Mouse (Mus musculus) kidney, embryonic 16.5 days (tissue): ENCODE measurements around the gene D5Ertd579e. TPM values are rescaled to one million over a fixed set of nuclear protein-coding genes. Genes with fewer than 3 reads are reported as not detected.

Experiments
- ATAC-seq: fragments of 200-750 bp; cut with Nextera tagmentation; 2 replicates; pipeline ENCODE4 v1.8.0; 2017; ENCODE audit warnings: moderate TSS enrichment; ENCODE audit not compliant: low FRiP score, low TSS enrichment
- H3K27ac ChIP-seq: fragments of 300-500 bp; sonication (generic); 2 replicates; pipeline ENCODE4 v1.5.1; 2014; ENCODE audit warnings: low read length
- H3K27me3 ChIP-seq: fragments of 300-500 bp; sonication (generic); 2 replicates; pipeline ENCODE4 v1.6.1; 2014; ENCODE audit warnings: low read length, control low read depth, mixed read lengths; ENCODE audit not compliant: insufficient read depth
- H3K36me3 ChIP-seq: fragments of 300-500 bp; sonication (generic); 2 replicates; pipeline ENCODE4 v1.6.1; 2014; ENCODE audit warnings: low read length, control low read depth, mixed read lengths; ENCODE audit not compliant: insufficient read depth
- H3K4me1 ChIP-seq: fragments of 300-500 bp; sonication (generic); 2 replicates; pipeline ENCODE4 v1.6.1; 2014; ENCODE audit warnings: low read length, control low read depth, mixed read lengths; ENCODE audit not compliant: insufficient read depth
- H3K4me2 ChIP-seq: fragments of 300-500 bp; sonication (generic); replicated peaks from 2 replicates; pipeline ENCODE4 v1.6.1; 2014; ENCODE audit warnings: low read depth, low read length
- H3K4me3 ChIP-seq: fragments of 300-500 bp; sonication (generic); 2 replicates; pipeline ENCODE4 v1.5.1; 2014; ENCODE audit warnings: mild to moderate bottlenecking, low read length
- H3K9ac ChIP-seq: fragments of 300-500 bp; sonication (generic); replicated peaks from 2 replicates; pipeline ENCODE4 v1.6.1; 2014; ENCODE audit warnings: low read length
- H3K9me3 ChIP-seq: fragments of 300-500 bp; sonication (generic); 2 replicates; pipeline ENCODE4 v1.6.1; 2016; ENCODE audit warnings: low read length, control low read depth
- WGBS: fragments of 180-500 bp; shearing (Covaris S2); extraction: QIAGEN DNeasy Blood & Tissue Kit; methylation state at CpG from one replicate; pipeline ENCODE4 v1.1.7; 2014; 5-methylcytosine and 5-hydroxymethylcytosine counted together
- polyA plus RNA-seq: library from polyadenylated mRNA; unstranded; fragments of >200 nt; fragmentation: Nextera tagmentation; extraction: Ambion mirVana; gene quantifications from 2 replicates; pipeline ENCODE4 v1.2.1, GENCODE M21; 2015

The D5Ertd579e gene
- polyA plus RNA-seq, 1 experiment from 2014 or later, result 18.4 TPM

DNA sequence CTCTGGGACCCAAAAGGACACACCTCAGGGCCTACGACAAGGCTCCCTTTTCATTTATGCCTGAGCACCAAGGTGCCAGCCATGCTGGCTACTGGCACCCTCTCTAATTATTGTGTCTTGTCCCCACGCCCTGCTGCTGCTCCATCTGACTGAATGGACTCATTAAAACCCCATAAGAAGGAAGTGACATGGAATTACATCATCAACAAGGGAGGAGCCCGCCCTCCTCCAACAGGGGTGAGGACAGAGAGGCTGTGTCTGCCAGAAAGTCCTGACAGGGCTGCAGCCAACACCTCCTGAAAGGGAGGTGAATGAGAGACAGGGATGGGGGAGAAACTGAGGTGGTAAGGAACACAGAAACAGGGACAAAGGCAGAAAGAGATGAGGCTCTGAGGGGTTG lies 34.9 kb upstream of the D5Ertd579e start:
- no peak overlapping the region for H3K4me2 ChIP-seq
- H3K9ac ChIP-seq, result no peak overlapping the region
- H3K4me3 ChIP-seq, result no peak overlapping the region
- H3K9me3 ChIP-seq, result no peaks in the 10 kb centered on the region
- H3K27me3 ChIP-seq, result no peaks in the 10 kb centered on the region
- 84% methylated on average over 3 of the region's 3 CpGs for WGBS
- no peak for ATAC-seq
- H3K27ac ChIP-seq, result no peak overlapping the region
- no peaks in the 10 kb centered on the region for H3K36me3 ChIP-seq
- H3K4me1 ChIP-seq, result peaks cover 8% of the 10 kb centered on the region

DNA sequence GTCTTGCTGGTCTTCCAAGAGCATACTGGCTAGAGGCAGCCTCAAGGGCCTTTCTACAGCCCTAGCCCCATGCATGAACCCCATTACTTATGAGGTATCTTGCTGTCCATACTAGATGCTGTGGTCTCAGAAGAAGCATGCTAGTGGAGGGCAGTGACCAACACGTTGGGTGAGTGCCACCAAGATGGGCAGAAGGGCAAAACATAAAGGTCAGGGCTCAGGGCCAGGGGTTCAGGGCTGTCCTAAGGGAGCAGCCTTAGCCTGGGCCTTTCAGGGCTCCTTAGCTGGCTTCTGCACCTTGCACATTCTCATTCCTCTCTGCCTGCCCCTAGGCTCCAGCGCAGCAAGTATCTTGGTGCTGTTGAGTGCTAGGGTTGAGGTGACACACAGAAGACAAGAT lies 34.1 kb upstream of the D5Ertd579e start:
- H3K9ac ChIP-seq, result no peak overlapping the region
- H3K27me3 ChIP-seq, result no peaks in the 10 kb centered on the region
- peaks cover 8% of the 10 kb centered on the region for H3K4me1 ChIP-seq
- no peak overlapping the region for H3K27ac ChIP-seq
- WGBS, result 92% methylated on average over 2 of the region's 2 CpGs
- no peaks in the 10 kb centered on the region for H3K9me3 ChIP-seq
- no peaks in the 10 kb centered on the region for H3K36me3 ChIP-seq
- no peak overlapping the region for H3K4me3 ChIP-seq
- ATAC-seq, result no peak
- H3K4me2 ChIP-seq, result no peak overlapping the region

- H3K9me3 ChIP-seq, result no peaks in the 10 kb centered on the region
- no peak overlapping the region for H3K4me3 ChIP-seq
- no peaks in the 10 kb centered on the region for H3K36me3 ChIP-seq
- no peaks in the 10 kb centered on the region for H3K27me3 ChIP-seq
- H3K9ac ChIP-seq, result no peak overlapping the region
- no peak overlapping the region for H3K27ac ChIP-seq
- ATAC-seq, result no peak
- H3K4me2 ChIP-seq, result no peak overlapping the region
- peaks cover 8% of the 10 kb centered on the region for H3K4me1 ChIP-seq
- 70% methylated on average over 4 of the region's 4 CpGs for WGBS
Measured at GRCm38 (mm10) chr5:36729086-36729473, 33.3 kb upstream of the D5Ertd579e start.

DNA sequence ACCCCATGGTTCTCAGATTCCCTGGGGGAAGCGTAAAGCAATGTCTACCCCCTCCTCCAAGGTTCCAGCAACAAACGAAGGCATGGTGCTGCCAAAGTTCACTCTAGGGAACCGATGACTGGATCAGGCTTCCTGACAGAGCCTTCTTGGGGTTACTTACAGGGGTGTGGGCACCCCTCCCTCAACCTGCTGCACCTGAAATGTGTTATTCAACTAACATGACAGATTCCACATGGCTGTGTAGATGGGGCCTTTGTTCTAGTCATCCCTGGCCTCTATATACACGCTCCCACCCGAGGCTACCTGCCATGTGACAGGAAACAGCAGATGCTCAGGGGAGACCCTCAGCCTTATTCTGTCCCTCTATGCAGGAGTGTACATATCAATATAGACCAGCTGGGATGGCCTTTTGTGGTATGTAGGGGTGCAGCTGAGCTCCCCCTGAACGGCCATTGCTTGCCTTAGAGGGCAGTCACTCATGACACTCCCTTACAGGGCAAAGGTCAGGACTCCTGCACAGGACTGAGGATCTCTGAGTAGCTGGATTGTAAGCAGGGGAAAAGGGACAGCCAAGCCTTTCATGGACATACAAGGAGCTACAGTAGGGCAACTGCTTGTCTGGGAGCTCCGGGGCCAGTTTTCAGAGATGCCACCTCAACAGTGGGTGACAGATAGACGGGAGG lies 32.7 kb upstream of the D5Ertd579e start:
- 66% methylated on average over 8 of the region's 8 CpGs for WGBS
- H3K36me3 ChIP-seq, result no peaks in the 10 kb centered on the region
- H3K4me3 ChIP-seq, result no peak overlapping the region
- no peak overlapping the region for H3K4me2 ChIP-seq
- H3K27me3 ChIP-seq, result no peaks in the 10 kb centered on the region
- no peak overlapping the region for H3K27ac ChIP-seq
- ATAC-seq, result no peak; the same call in 1 of the 2 replicates
- H3K4me1 ChIP-seq, result peaks cover 8% of the 10 kb centered on the region
- H3K9me3 ChIP-seq, result no peaks in the 10 kb centered on the region
- no peak overlapping the region for H3K9ac ChIP-seq

DNA sequence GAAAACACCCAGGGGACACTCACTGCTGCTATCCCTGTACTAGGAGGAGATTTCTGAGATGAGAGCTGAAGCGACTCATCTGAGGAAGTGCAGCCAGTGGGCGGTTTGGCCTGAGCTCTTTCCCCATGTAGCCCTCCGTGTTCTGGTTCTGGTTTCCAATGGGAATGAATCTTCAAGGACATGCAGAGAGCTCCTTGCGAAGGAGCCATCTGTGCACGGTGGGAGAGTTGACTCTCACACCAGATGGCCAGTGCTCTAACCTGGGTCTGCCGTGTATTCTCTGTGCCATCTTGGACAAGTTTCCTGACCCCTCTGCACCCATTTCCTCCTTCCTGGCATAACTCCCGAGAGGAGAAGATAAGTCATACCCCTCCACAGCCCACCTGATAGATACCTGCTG lies 32.0 kb upstream of the D5Ertd579e start:
- WGBS, result 73% methylated on average over 7 of the region's 7 CpGs
- Histone ChIP-seq H3K9ac (no peak overlapping the region), H3K4me3 (no peak overlapping the region), H3K36me3 (no peaks in the 10 kb centered on the region), H3K4me2 (no peak overlapping the region), H3K4me1 (peaks cover 8% of the 10 kb centered on the region), H3K27me3 (no peaks in the 10 kb centered on the region), H3K9me3 (no peaks in the 10 kb centered on the region), H3K27ac (no peak overlapping the region)
- no peak for ATAC-seq

GRCm38 (mm10) chr5:36727136-36727535 lies 31.3 kb upstream of the D5Ertd579e start:
- Histone ChIP-seq H3K4me3 (no peak overlapping the region), H3K27ac (no peak overlapping the region), H3K9me3 (no peaks in the 10 kb centered on the region), H3K4me1 (peaks cover 8% of the 10 kb centered on the region), H3K9ac (no peak overlapping the region), H3K4me2 (no peak overlapping the region), H3K27me3 (no peaks in the 10 kb centered on the region), H3K36me3 (no peaks in the 10 kb centered on the region)
- no peak for ATAC-seq
- 55% methylated on average over 2 of the region's 2 CpGs for WGBS

DNA sequence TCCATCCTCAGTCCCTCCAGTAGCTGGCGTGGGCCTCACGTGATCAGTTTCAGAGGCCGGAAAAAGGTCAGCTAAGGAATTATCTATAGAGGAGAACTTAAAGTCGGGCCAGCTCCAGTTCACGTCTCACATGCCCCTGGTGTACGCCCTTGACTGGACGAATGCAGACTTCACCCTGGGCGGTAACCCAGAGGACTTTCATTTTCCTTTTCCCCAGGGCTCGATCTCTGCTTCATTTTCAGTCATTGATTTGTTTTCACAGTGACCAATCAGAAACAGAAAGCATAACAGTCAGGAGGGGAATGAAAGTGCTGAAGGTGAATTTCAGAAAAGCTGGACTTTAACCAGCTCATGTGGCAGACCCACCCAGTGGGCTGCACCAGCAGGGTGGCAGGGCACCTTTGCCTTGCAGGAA lies 30.6 kb upstream of the D5Ertd579e start:
- H3K27ac ChIP-seq, result peak overlapping the region; percentile 67
- H3K36me3 ChIP-seq, result no peaks in the 10 kb centered on the region
- H3K27me3 ChIP-seq, result no peaks in the 10 kb centered on the region
- no peak for ATAC-seq
- 38% methylated on average over 9 of the region's 9 CpGs for WGBS
- peaks cover 8% of the 10 kb centered on the region for H3K4me1 ChIP-seq
- H3K4me2 ChIP-seq, result peak overlapping the region; percentile 33
- peak overlapping the region; percentile 5; the same call in 1 of the 2 replicates for H3K4me3 ChIP-seq
- 0 out of 2 replicates have a peak overlapping the region, but pooled peaks have one; percentile 18 for H3K9ac ChIP-seq
- H3K9me3 ChIP-seq, result no peaks in the 10 kb centered on the region

- 36% methylated on average over 12 of the region's 12 CpGs for WGBS
- Histone ChIP-seq H3K27ac (peak overlapping the region; percentile 67), H3K36me3 (no peaks in the 10 kb centered on the region), H3K9me3 (no peaks in the 10 kb centered on the region), H3K4me3 (no peak overlapping the region), H3K4me2 (peak overlapping the region; percentile 33), H3K27me3 (no peaks in the 10 kb centered on the region), H3K9ac (peak overlapping the region; percentile 18; the same call in 1 of the 2 replicates), H3K4me1 (peaks cover 8% of the 10 kb centered on the region)
- ATAC-seq, result peak; percentile 62; the same call in 1 of the 2 replicates
Measured at GRCm38 (mm10) chr5:36725861-36726260, 30.0 kb upstream of the D5Ertd579e start.

DNA sequence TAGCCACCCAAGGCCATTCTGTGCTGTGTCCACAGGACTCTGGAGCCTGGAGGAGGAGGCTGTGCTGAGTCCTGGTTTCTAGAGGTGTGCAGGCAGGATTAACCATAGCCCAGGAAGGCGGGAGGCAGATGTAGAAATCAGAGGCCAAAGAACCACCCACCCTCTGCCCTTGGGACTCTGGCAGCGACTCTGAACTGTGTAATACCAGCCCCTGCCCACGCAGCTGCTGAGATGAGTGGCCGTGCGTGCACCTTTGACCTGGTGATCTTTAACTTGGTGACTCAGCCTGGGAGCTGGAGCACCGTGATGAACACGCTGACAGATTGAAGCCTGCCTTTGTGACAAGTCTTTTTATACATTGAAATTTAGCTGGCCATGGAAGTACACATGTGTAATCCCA lies 28.4 kb upstream of the D5Ertd579e start:
- WGBS, result 41% methylated on average over 7 of the region's 7 CpGs
- Histone ChIP-seq H3K27me3 (no peaks in the 10 kb centered on the region), H3K9ac (no peak overlapping the region), H3K36me3 (no peaks in the 10 kb centered on the region), H3K4me1 (peaks cover 8% of the 10 kb centered on the region), H3K27ac (no peak overlapping the region), H3K4me2 (no peak overlapping the region), H3K9me3 (no peaks in the 10 kb centered on the region), H3K4me3 (no peak overlapping the region)
- ATAC-seq, result peak; percentile 62; the same call in 1 of the 2 replicates

DNA sequence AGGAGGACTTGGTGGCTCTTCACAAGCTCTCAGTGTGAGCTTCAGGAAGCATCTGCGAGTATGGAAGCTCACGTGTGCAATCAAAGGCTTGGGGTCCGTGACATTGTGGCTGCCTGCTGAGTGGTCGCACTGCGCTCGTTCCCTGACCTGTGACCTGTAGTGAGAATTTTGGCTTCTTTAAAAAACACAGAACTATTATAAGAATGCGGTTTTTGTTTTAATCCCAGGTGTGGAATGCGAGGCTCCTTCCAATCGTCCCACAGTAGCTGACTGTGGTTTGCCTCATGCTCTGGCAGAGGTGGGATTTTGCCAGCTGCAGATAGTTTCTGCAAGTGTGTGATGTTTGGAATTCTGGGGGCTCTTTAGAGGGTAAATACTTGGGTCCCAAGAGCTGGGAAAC lies 27.5 kb upstream of the D5Ertd579e start:
- no peak for ATAC-seq
- Histone ChIP-seq H3K4me2 (no peak overlapping the region), H3K9ac (no peak overlapping the region), H3K4me1 (peaks cover 8% of the 10 kb centered on the region), H3K9me3 (no peaks in the 10 kb centered on the region), H3K27ac (no peak overlapping the region), H3K4me3 (no peak overlapping the region), H3K27me3 (no peaks in the 10 kb centered on the region), H3K36me3 (no peaks in the 10 kb centered on the region)
- 80% methylated on average over 9 of the region's 9 CpGs for WGBS
